Mouse (Mus musculus): ENCODE data around the gene Cavin4.
"Not testable (repeated sequence)": the region's sequence is repeated elsewhere in the genome, so short reads cannot be mapped to it uniquely, and the experiment has no call there.

Cavin4 gene

GRCm38 (mm10) chr4:48676570-48677185, 13.4 kb downstream of the Cavin4 start:
- no peak for DNase-seq

- no peak for DNase-seq
These were observed 14.0 kb downstream of the Cavin4 start for GRCm38 (mm10) chr4:48677276-48677675.

- DNase-seq, result no peak
These were observed 14.5 kb downstream of the Cavin4 start for GRCm38 (mm10) chr4:48677812-48678211.

GRCm38 (mm10) chr4:48678793-48679192, 15.5 kb downstream of the Cavin4 start:
- no peak for DNase-seq

- not testable (repeated sequence) for DNase-seq
These were observed 16.4 kb downstream of the Cavin4 start for GRCm38 (mm10) chr4:48679728-48680127.

GRCm38 (mm10) chr4:48680214-48680613, 16.9 kb downstream of the Cavin4 start:
- DNase-seq, result no peak

- peak; percentile 74 for DNase-seq
These were observed 17.5 kb downstream of the Cavin4 start for GRCm38 (mm10) chr4:48680648-48681343.

GRCm38 (mm10) chr4:48683126-48683525, 19.8 kb downstream of the Cavin4 start:
- no peak for DNase-seq

- DNase-seq, result not testable (repeated sequence)
These were observed 20.4 kb downstream of the Cavin4 start for GRCm38 (mm10) chr4:48683633-48684209.

- DNase-seq, result no peak
These were observed 21.4 kb downstream of the Cavin4 start for GRCm38 (mm10) chr4:48684593-48685187.

- no peak for DNase-seq
These were observed 24.8 kb downstream of the Cavin4 start for GRCm38 (mm10) chr4:48688148-48688547.

GRCm38 (mm10) chr4:48690640-48691039, 27.3 kb downstream of the Cavin4 start:
- peak; percentile 65 for DNase-seq

GRCm38 (mm10) chr4:48691793-48692437, 28.6 kb downstream of the Cavin4 start:
- peak; percentile 26 for DNase-seq

GRCm38 (mm10) chr4:48692736-48693292, 29.5 kb downstream of the Cavin4 start:
- DNase-seq, result no peak

GRCm38 (mm10) chr4:48696706-48697105, 33.4 kb downstream of the Cavin4 start:
- no peak for DNase-seq

- DNase-seq, result no peak
These were observed 34.0 kb downstream of the Cavin4 start for GRCm38 (mm10) chr4:48697302-48697701.

GRCm38 (mm10) chr4:48715865-48716650, 52.7 kb downstream of the Cavin4 start:
- DNase-seq, result no peak

GRCm38 (mm10) chr4:48716817-48717216, 53.5 kb downstream of the Cavin4 start:
- no peak for DNase-seq

Measured in kidney, adult 9 months (tissue).